Mouse (Mus musculus) ES-E14 (cell line): ENCODE measurements around the gene Dynlt1f. TPM values are rescaled to one million over a fixed set of nuclear protein-coding genes. Genes with fewer than 3 reads are reported as not detected.
"Not testable (repeated sequence)": the region's sequence is repeated elsewhere in the genome, so short reads cannot be mapped to it uniquely, and the experiment has no call there.

Source experiments
- DNase-seq: peaks from one replicate; pipeline ENCODE4 v3.0.0-alpha.2; 2013; ENCODE audit warnings: low read depth, low spot score
- H3K27ac ChIP-seq: 2 replicates; pipeline ENCODE4 v1.5.1; 2012; ENCODE audit warnings: low read depth, mild to moderate bottlenecking, low read length, moderate library complexity, mixed read lengths; ENCODE audit not compliant: poor library complexity, insufficient read depth, severe bottlenecking
- H3K36me3 ChIP-seq: 2 replicates; pipeline ENCODE4 v1.6.1; 2012; ENCODE audit warnings: mild to moderate bottlenecking, low read length, moderate library complexity, mixed read lengths; ENCODE audit not compliant: control insufficient read depth, poor library complexity, insufficient read depth, severe bottlenecking
- H3K4me1 ChIP-seq, 2 experiments: fragments of 150-350 bp in 1 of 2; sonication (generic) in 1 of 2; 2 replicates each; pipeline ENCODE4 v1.6.1; 2012; ENCODE audit warnings: low read length in 2 of 2, mild to moderate bottlenecking in 1 of 2, mixed read lengths in 1 of 2; ENCODE audit not compliant: control insufficient read depth in 2 of 2, insufficient read depth in 2 of 2, poor library complexity in 1 of 2
- H3K4me3 ChIP-seq, 2 experiments: fragments of 150-350 bp in 1 of 2; sonication (generic) in 1 of 2; 2 replicates each; pipeline ENCODE4 v1.5.1; 2012; ENCODE audit warnings: low read length in 2 of 2, low read depth in 1 of 2, mild to moderate bottlenecking in 1 of 2, mixed read lengths in 1 of 2; ENCODE audit not compliant: insufficient read depth in 1 of 2, poor library complexity in 1 of 2, severe bottlenecking in 1 of 2
- H3K9ac ChIP-seq: 2 replicates; pipeline ENCODE4 v1.6.1; 2012; ENCODE audit warnings: low read depth, mild to moderate bottlenecking, low read length, mixed read lengths; ENCODE audit not compliant: poor library complexity, insufficient read depth, severe bottlenecking
- H3K9me3 ChIP-seq: fragments of 150-350 bp; sonication (generic); 2 replicates; pipeline ENCODE4 v1.6.1; 2012; ENCODE audit warnings: low read depth, mild to moderate bottlenecking, low read length; ENCODE audit not compliant: control insufficient read depth, insufficient read depth
- CHD2 ChIP-seq: IDR thresholded peaks from 2 replicates; pipeline ENCODE4 v1.6.1; 2014; ENCODE audit warnings: mild to moderate bottlenecking, low read depth, low read length, inconsistent platforms
- HCFC1 ChIP-seq: IDR thresholded peaks from 2 replicates; pipeline ENCODE4 v1.6.1; 2012; ENCODE audit warnings: low read length, inconsistent platforms, borderline replicate concordance; ENCODE audit not compliant: insufficient read depth
- MAFK ChIP-seq: IDR thresholded peaks from 2 replicates; pipeline ENCODE4 v1.6.1; 2014; ENCODE audit warnings: mild to moderate bottlenecking, low read depth, low read length, inconsistent platforms; ENCODE audit not compliant: insufficient read depth
- ZC3H11A ChIP-seq: IDR thresholded peaks from 2 replicates; pipeline ENCODE4 v1.6.1; 2012; ENCODE audit warnings: low read depth, mild to moderate bottlenecking, inconsistent platforms, low read length, borderline replicate concordance
- ZNF384 ChIP-seq: IDR thresholded peaks from 2 replicates; pipeline ENCODE4 v1.6.1; 2012; ENCODE audit warnings: low read depth, low read length, inconsistent platforms
- in situ Hi-C, 2 experiments: fragments of 600-800 bp; cut with MboI; formaldehyde crosslinking; loops; one replicate each; pipeline ENCODE4 v1.15.1; 2025; ENCODE audit warnings: low sequenced_read_pairs in 2 of 2, inconsistent platforms in 1 of 2; ENCODE audit not compliant: unreplicated experiment in 2 of 2
- total RNA-seq: library from RNA; depleted of rRNA; stranded (reverse); fragments of 300-350 nt; gene quantifications from 2 replicates; pipeline ENCODE4 v1.2.3, GENCODE M21; 2012

Gene Dynlt1f
- total RNA-seq, 1 experiment: 164 TPM

DNA sequence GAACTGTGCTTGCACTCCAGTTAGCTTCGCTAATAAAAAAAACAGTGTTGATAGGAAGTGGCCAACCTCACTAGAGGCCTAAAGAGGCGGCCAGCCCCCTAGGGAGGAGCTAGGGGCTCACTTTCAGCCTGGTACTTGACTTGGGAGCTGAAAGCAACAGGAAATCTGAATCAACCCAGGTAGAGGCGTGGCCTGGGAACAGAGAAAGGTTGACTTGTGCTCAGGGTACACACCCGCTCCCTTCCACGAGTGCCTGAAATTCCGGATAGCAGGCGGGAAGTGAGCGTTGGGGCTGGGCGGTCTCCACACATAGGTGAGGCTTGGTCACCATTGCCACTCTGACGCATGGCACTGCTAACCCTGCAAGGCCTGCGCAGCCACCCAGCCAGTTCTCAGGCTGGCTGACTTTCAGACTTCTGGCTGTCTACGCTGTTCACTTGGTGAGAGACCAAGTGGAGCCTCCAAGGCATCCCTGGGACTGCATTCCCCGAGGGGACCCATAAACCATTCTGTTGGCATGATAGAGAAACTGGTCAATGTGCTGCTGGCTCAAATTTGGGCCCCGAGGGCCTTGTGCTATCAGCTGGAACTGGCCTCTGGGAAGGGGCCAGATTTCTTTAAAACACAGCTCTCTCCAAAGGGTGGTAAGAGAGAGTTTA lies 14.8 kb downstream of the Dynlt1f start:
- in situ Hi-C loops, H3K4me3 ChIP-seq, H3K9ac ChIP-seq, H3K36me3 ChIP-seq, DNase-seq, H3K4me1 ChIP-seq, H3K9me3 ChIP-seq, H3K27ac ChIP-seq: not testable (repeated sequence)

- in situ Hi-C loops, H3K9ac ChIP-seq, DNase-seq, H3K4me1 ChIP-seq, H3K9me3 ChIP-seq, H3K36me3 ChIP-seq, H3K4me3 ChIP-seq, H3K27ac ChIP-seq: not testable (repeated sequence)
Observed at GRCm38 (mm10) chr17:6640044-6640637, 15.6 kb downstream of the Dynlt1f start.

DNA sequence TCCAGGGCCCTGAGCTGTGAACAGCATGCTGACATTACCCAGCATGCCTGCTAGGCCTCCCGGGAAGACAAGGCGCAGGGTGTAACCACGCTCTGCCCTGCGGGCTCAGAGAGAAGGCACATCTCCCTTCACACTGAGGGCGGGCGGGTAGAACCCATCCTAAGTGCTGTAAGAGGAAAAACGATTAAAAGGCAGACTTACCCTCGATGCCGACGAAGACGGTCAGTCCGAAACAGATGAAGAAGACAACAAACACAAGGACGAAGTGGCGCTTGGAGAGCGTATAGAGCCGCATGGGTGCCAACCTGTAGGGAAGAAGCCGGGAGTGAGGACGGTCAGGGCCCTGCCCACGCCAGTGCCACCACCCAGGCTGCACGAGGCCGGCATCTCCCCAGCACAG lies 16.2 kb downstream of the Dynlt1f start:
- in situ Hi-C loops, H3K4me3 ChIP-seq, H3K9me3 ChIP-seq, DNase-seq, H3K9ac ChIP-seq, H3K4me1 ChIP-seq, H3K36me3 ChIP-seq, H3K27ac ChIP-seq: not testable (repeated sequence)

DNA sequence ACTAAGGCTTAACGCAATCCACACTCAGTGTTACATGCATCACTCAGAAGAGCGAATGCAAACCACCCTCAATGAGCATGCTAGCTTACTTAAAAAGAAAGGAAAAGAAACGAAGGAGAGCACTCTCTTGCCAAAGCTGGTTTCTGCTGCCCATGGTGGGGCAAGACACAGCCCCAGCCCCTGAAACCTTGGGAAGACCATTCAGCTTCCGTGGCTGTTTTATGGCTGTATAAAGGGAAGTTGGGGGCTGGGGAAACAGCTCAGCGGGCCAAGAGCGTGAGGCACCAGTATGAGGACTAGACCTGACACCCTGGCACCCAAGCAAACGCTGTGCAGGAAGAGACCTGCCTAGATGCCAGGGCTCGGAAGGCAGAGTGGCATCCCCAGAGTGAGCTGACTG lies 17.3 kb downstream of the Dynlt1f start:
- H3K9ac ChIP-seq, H3K4me1 ChIP-seq, DNase-seq, H3K9me3 ChIP-seq, H3K4me3 ChIP-seq, H3K36me3 ChIP-seq, H3K27ac ChIP-seq, in situ Hi-C loops: not testable (repeated sequence)

GRCm38 (mm10) chr17:6637434-6637833 lies 18.3 kb downstream of the Dynlt1f start:
- in situ Hi-C loops, H3K4me3 ChIP-seq, H3K9me3 ChIP-seq, H3K9ac ChIP-seq, DNase-seq, H3K27ac ChIP-seq, H3K4me1 ChIP-seq, H3K36me3 ChIP-seq: not testable (repeated sequence)

DNA sequence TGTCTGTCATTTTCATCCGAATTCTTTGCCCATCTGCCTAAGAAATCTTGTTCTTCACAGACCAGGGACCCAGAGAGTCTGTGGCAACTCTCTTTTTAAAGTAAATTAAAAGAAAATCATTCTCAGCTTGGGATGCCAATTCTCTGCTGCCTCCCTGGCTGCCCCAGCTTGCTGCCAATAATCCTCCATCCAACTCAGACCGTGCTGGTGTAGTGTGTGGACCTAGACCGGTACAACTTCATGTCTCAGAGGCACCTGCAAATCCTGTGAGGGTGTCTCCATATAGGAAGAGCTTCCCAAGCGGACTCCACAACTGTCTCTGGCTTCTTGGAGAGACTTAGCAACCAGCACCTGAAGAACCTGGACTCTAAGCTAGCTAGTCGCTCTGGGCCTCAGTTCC lies 18.8 kb downstream of the Dynlt1f start:
- no peak overlapping the region for H3K4me3 ChIP-seq
- in situ Hi-C loops: no loop called here
- DNase-seq: no peak
- no peak for TF ChIP-seq HCFC1
- TF ChIP-seq CHD2: no peak
- TF ChIP-seq ZC3H11A: no peak
- TF ChIP-seq MAFK: no peak
- TF ChIP-seq ZNF384: no peak
- no peak overlapping the region for H3K27ac ChIP-seq
- no peaks in the 10 kb centered on the region for H3K36me3 ChIP-seq
- no peaks in the 10 kb centered on the region for H3K4me1 ChIP-seq
- H3K9ac ChIP-seq: no peak overlapping the region
- no peaks in the 10 kb centered on the region for H3K9me3 ChIP-seq

- not testable (repeated sequence) for H3K4me1 ChIP-seq
Observed at GRCm38 (mm10) chr17:6635781-6636180, 19.9 kb downstream of the Dynlt1f start.

GRCm38 (mm10) chr17:6632850-6633249 lies 22.9 kb downstream of the Dynlt1f start:
- DNase-seq, H3K9me3 ChIP-seq, H3K9ac ChIP-seq, in situ Hi-C loops, H3K27ac ChIP-seq, H3K4me3 ChIP-seq, H3K4me1 ChIP-seq, H3K36me3 ChIP-seq: not testable (repeated sequence)

More at GRCm38 (mm10) chr17:6635781-6636180, 19.9 kb downstream of the Dynlt1f start:
- H3K9ac ChIP-seq, H3K9me3 ChIP-seq, DNase-seq, H3K27ac ChIP-seq, in situ Hi-C loops, H3K4me3 ChIP-seq, H3K36me3 ChIP-seq: not testable (repeated sequence)
